Comparison of ENCODE assay signal across 21 mouse cellular contexts in genomic region chr15:98948857-98949606, GRCm38 (mm10). TPM values are rescaled to one million over a fixed set of nuclear protein-coding genes. Genes with fewer than 3 reads are reported as not detected.
DNase-seq lines count a peak whose midpoint lies in the region; ATAC-seq and TF ChIP-seq lines count a peak whose summit lies in the region.
"Had no signal": no experiment of that assay in that cellular context is flagged by ENCODE, and none has a peak within 500 bp of the region (broad histone marks: within the 10 kb centered on the region; RNA-seq: fewer than 3 reads in every experiment).

No protein-coding gene starts in this region.

- peak overlapping the region; percentile 61 for H3K9ac ChIP-seq in forebrain, postnatal 0 days
- no peak overlapping the region for H3K9ac ChIP-seq in midbrain, embryonic 11.5 days (ENCODE audit: low read length)
- H3K9ac ChIP-seq in neural tube, embryonic 14.5 days (replicated peaks; ENCODE audit: low read depth, low read length), result peak overlapping the region; percentile 77
- H3K9ac ChIP-seq: embryonic facial prominence, embryonic 12.5 days; liver, embryonic 15.5 days had no signal

- no peak for ATAC-seq in forebrain, postnatal 0 days
- ATAC-seq in midbrain, embryonic 11.5 days (ENCODE audit: low FRiP score), result no peak
- no peak for ATAC-seq in neural tube, embryonic 14.5 days (ENCODE audit: low read depth)
- ATAC-seq: Patski had no signal

- no peaks in the 10 kb centered on the region for H3K4me1 ChIP-seq in embryonic fibroblast, embryonic 13.5 days (ENCODE audit: control insufficient read depth, insufficient read depth, low read length)
- H3K4me1 ChIP-seq in forebrain, postnatal 0 days (ENCODE audit: insufficient read depth), result no peaks in the 10 kb centered on the region
- H3K4me1 ChIP-seq in midbrain, embryonic 11.5 days (ENCODE audit: control insufficient read depth, insufficient read depth, low read length), result peaks cover 4% of the 10 kb centered on the region; the same call in 1 of the 2 replicates
- peaks cover 3% of the 10 kb centered on the region; the same call in 1 of the 2 replicates for H3K4me1 ChIP-seq in neural tube, embryonic 14.5 days (ENCODE audit: control insufficient read depth, insufficient read depth, low read length)
- H3K4me1 ChIP-seq in lung, adult 2 months (ENCODE audit: control insufficient read depth, insufficient read depth, low read length), result peaks cover 5% of the 10 kb centered on the region

- H3K27ac ChIP-seq in embryonic fibroblast, embryonic 13.5 days (ENCODE audit: insufficient read depth, low read length), result no peak overlapping the region
- peak overlapping the region; percentile 51; the same call in 1 of the 2 replicates for H3K27ac ChIP-seq in forebrain, postnatal 0 days (ENCODE audit: low read depth, low read length)
- H3K27ac ChIP-seq in midbrain, embryonic 11.5 days (ENCODE audit: low read depth, low read length), result no peak overlapping the region
- H3K27ac ChIP-seq in neural tube, embryonic 14.5 days (ENCODE audit: low read depth, low read length), result peak overlapping the region; percentile 44; the same call in 1 of the 2 replicates
- H3K27ac ChIP-seq: embryonic facial prominence, embryonic 12.5 days; liver, embryonic 15.5 days; stomach, postnatal 0 days had no signal

- H3K27me3 ChIP-seq in forebrain, postnatal 0 days (ENCODE audit: insufficient read depth, low read length), result no peaks in the 10 kb centered on the region
- H3K27me3 ChIP-seq in midbrain, embryonic 11.5 days (ENCODE audit: control insufficient read depth, insufficient read depth, low read length), result no peaks in the 10 kb centered on the region
- no peaks in the 10 kb centered on the region for H3K27me3 ChIP-seq in neural tube, embryonic 14.5 days (ENCODE audit: control insufficient read depth, insufficient read depth, low read length)
- H3K27me3 ChIP-seq: CH12.LX; embryonic facial prominence, embryonic 12.5 days; Patski had no signal

- WGBS in forebrain, postnatal 0 days, result 41% methylated on average over 6 of the region's 6 CpGs
- WGBS in midbrain, embryonic 11.5 days, result 69% methylated on average over 6 of the region's 6 CpGs
- WGBS in neural tube, embryonic 14.5 days, result 41% methylated on average over 6 of the region's 6 CpGs
- WGBS in lung, adult 2 months, result 79% methylated on average over 6 of the region's 6 CpGs

- no peak overlapping the region for H3K4me3 ChIP-seq in embryonic fibroblast, embryonic 13.5 days (ENCODE audit: insufficient read depth, low read length)
- peak overlapping the region; percentile 36 for H3K4me3 ChIP-seq in forebrain, postnatal 0 days (ENCODE audit: low read depth, low read length)
- H3K4me3 ChIP-seq in midbrain, embryonic 11.5 days (ENCODE audit: low read depth, low read length), result no peak overlapping the region; the same call in 1 of the 2 replicates
- H3K4me3 ChIP-seq in neural tube, embryonic 14.5 days (ENCODE audit: low read depth, low read length), result peak overlapping the region; percentile 38
- no peak overlapping the region for H3K4me3 ChIP-seq in lung, adult 2 months (replicated peaks; ENCODE audit: extremely low read depth, low read depth, low read length)
- H3K4me3 ChIP-seq: embryonic facial prominence, embryonic 12.5 days; liver, embryonic 15.5 days had no signal

- DNase-seq in forebrain, postnatal 0 days, result peak; percentile 59
- DNase-seq in midbrain, embryonic 11.5 days (ENCODE audit: low spot score, missing footprints), result peak; percentile 93
- no peak for DNase-seq in lung, adult 18-20 months
- no peak for DNase-seq in lung, adult 2 months
- no peak for DNase-seq in urinary bladder, postnatal 25 days (ENCODE audit: low spot score)
- DNase-seq: cerebellum, adult 2 months; kidney, postnatal 14 days; lung, postnatal 36 days; thymus, postnatal 36 days had no signal

- no peak for TF ChIP-seq CTCF in embryonic fibroblast, embryonic 13.5 days (IDR thresholded peaks at IDR 0.05; ENCODE audit: borderline replicate concordance, insufficient read depth, low read length)
- TF ChIP-seq CTCF in forebrain, postnatal 0 days (IDR thresholded peaks at IDR 0.05; ENCODE audit: low read depth), result no peak
- no peak for TF ChIP-seq CTCF in lung, adult 2 months (IDR thresholded peaks at IDR 0.05; ENCODE audit: insufficient read depth, low read length)

- peaks cover 9% of the 10 kb centered on the region for H3K36me3 ChIP-seq in forebrain, postnatal 0 days (ENCODE audit: insufficient read depth)
- H3K36me3 ChIP-seq in midbrain, embryonic 11.5 days (ENCODE audit: control insufficient read depth, insufficient read depth, low read length), result no peaks in the 10 kb centered on the region
- H3K36me3 ChIP-seq in neural tube, embryonic 14.5 days (ENCODE audit: control insufficient read depth, insufficient read depth, low read length), result peaks cover 10% of the 10 kb centered on the region; the same call in 1 of the 2 replicates

- H3K4me2 ChIP-seq in forebrain, postnatal 0 days (ENCODE audit: low read depth), result peak overlapping the region; percentile 70
- H3K4me2 ChIP-seq in midbrain, embryonic 11.5 days, result peak overlapping the region; percentile 21; the same call in 1 of the 2 replicates
- H3K4me2 ChIP-seq in neural tube, embryonic 14.5 days (ENCODE audit: low read depth, low read length), result peak overlapping the region; percentile 88
- H3K4me2 ChIP-seq: embryonic facial prominence, embryonic 12.5 days; liver, embryonic 15.5 days had no signal

- H3K9me3 ChIP-seq in forebrain, postnatal 0 days (ENCODE audit: low read length), result no peaks in the 10 kb centered on the region
- no peaks in the 10 kb centered on the region; the same call in 1 of the 2 replicates for H3K9me3 ChIP-seq in midbrain, embryonic 11.5 days (ENCODE audit: control insufficient read depth, low read length)
- H3K9me3 ChIP-seq in neural tube, embryonic 14.5 days (ENCODE audit: control insufficient read depth, low read length), result no peaks in the 10 kb centered on the region
- H3K9me3 ChIP-seq: embryonic facial prominence, embryonic 12.5 days; liver, embryonic 15.5 days had no signal

- peak; percentile 76 for TF ChIP-seq POLR2A in embryonic fibroblast, embryonic 13.5 days (IDR thresholded peaks at IDR 0.05; ENCODE audit: low read depth, low read length)
- TF ChIP-seq POLR2A in lung, adult 2 months (IDR thresholded peaks at IDR 0.05; ENCODE audit: borderline replicate concordance, extremely low read depth, low read depth, low read length), result no peak

RNA-seq across cellular contexts. Expression of gene Gm49450, which starts 4.3 kb away (rescaled TPM):
- 333 and 559 TPM in 2 replicates for polyA plus RNA-seq in embryonic fibroblast, embryonic 13.5 days (2011; ENCODE audit: insufficient read length, low read depth, missing spikeins)
- total RNA-seq in forebrain, postnatal 0 days (2014; rRNA removed), result 1,610 and 2,499 TPM in 2 replicates
- not detected in 2 replicates for polyA plus RNA-seq in forebrain, postnatal 0 days (2015; fragmentation: Nextera tagmentation; extraction: Ambion mirVana)
- not detected in 2 replicates for polyA plus RNA-seq in midbrain, embryonic 11.5 days (2014; fragmentation: Nextera tagmentation; extraction: Ambion mirVana)
- not detected in 2 replicates for polyA plus RNA-seq in neural tube, embryonic 14.5 days (2014; fragmentation: Nextera tagmentation; extraction: Ambion mirVana)
- 0.17 and 298 TPM in 2 replicates for polyA plus RNA-seq in lung, adult 2 months (2012; rRNA removed)
- total RNA-seq: gastrocnemius, postnatal 4 days; layer of hippocampus, postnatal 25 days had no signal
- polyA plus RNA-seq: embryonic facial prominence, embryonic 12.5 days; heart, embryonic 14.5 days; intestine, embryonic 14.5 days; limb, embryonic 11.5 days; liver, embryonic 15.5 days; Patski; stomach, postnatal 0 days had no signal

RNA-seq across cellular contexts. Expression of gene Tuba1a, which starts 4.5 kb away (rescaled TPM):
- 1,082 and 1,134 TPM in 2 replicates for polyA plus RNA-seq in embryonic fibroblast, embryonic 13.5 days (2011; ENCODE audit: insufficient read length, low read depth, missing spikeins)
- 18,820 and 21,160 TPM in 2 replicates for total RNA-seq in forebrain, postnatal 0 days (2014; rRNA removed)
- polyA plus RNA-seq in forebrain, postnatal 0 days (2015; fragmentation: Nextera tagmentation; extraction: Ambion mirVana), result 18,258 and 23,279 TPM in 2 replicates
- polyA plus RNA-seq in midbrain, embryonic 11.5 days (2014; fragmentation: Nextera tagmentation; extraction: Ambion mirVana), result 7,669 and 8,043 TPM in 2 replicates
- 13,706 and 14,496 TPM in 2 replicates for polyA plus RNA-seq in neural tube, embryonic 14.5 days (2014; fragmentation: Nextera tagmentation; extraction: Ambion mirVana)
- 617 and 959 TPM in 2 replicates for polyA plus RNA-seq in lung, adult 2 months (2012; rRNA removed)

RNA-seq across cellular contexts. Expression of gene Tuba1b, which starts 14.7 kb away (rescaled TPM):
- 3,138 and 3,689 TPM in 2 replicates for polyA plus RNA-seq in embryonic fibroblast, embryonic 13.5 days (2011; ENCODE audit: insufficient read length, low read depth, missing spikeins)
- total RNA-seq in forebrain, postnatal 0 days (2014; rRNA removed), result 1,927 and 1,958 TPM in 2 replicates
- polyA plus RNA-seq in forebrain, postnatal 0 days (2015; fragmentation: Nextera tagmentation; extraction: Ambion mirVana), result 1,265 and 1,341 TPM in 2 replicates
- polyA plus RNA-seq in midbrain, embryonic 11.5 days (2014; fragmentation: Nextera tagmentation; extraction: Ambion mirVana), result 2,214 and 2,255 TPM in 2 replicates
- polyA plus RNA-seq in neural tube, embryonic 14.5 days (2014; fragmentation: Nextera tagmentation; extraction: Ambion mirVana), result 1,186 and 1,301 TPM in 2 replicates
- 1,081 and 1,265 TPM in 2 replicates for polyA plus RNA-seq in lung, adult 2 months (2012; rRNA removed)

RNA-seq across cellular contexts. Expression of gene Lmbr1l, which starts 31.0 kb away (rescaled TPM):
- polyA plus RNA-seq in embryonic fibroblast, embryonic 13.5 days (2011; ENCODE audit: insufficient read length, low read depth, missing spikeins), result 11.3 and 14.7 TPM in 2 replicates
- 44.1 and 59.3 TPM in 2 replicates for total RNA-seq in forebrain, postnatal 0 days (2014; rRNA removed)
- polyA plus RNA-seq in forebrain, postnatal 0 days (2015; fragmentation: Nextera tagmentation; extraction: Ambion mirVana), result 20.1 and 22.4 TPM in 2 replicates
- polyA plus RNA-seq in midbrain, embryonic 11.5 days (2014; fragmentation: Nextera tagmentation; extraction: Ambion mirVana), result 7.5 and 9.8 TPM in 2 replicates
- 7.3 and 10.5 TPM in 2 replicates for polyA plus RNA-seq in neural tube, embryonic 14.5 days (2014; fragmentation: Nextera tagmentation; extraction: Ambion mirVana)
- 56.0 and 72.1 TPM in 2 replicates for polyA plus RNA-seq in lung, adult 2 months (2012; rRNA removed)

RNA-seq across cellular contexts. Expression of gene Dhh, which starts 50.7 kb away (rescaled TPM):
- 0.14 and 0.27 TPM in 2 replicates for polyA plus RNA-seq in embryonic fibroblast, embryonic 13.5 days (2011; ENCODE audit: insufficient read length, low read depth, missing spikeins)
- total RNA-seq in forebrain, postnatal 0 days (2014; rRNA removed), result 0.15 and 0.76 TPM in 2 replicates
- polyA plus RNA-seq in forebrain, postnatal 0 days (2015; fragmentation: Nextera tagmentation; extraction: Ambion mirVana), result 0.25 and 0.58 TPM in 2 replicates
- polyA plus RNA-seq in midbrain, embryonic 11.5 days (2014; fragmentation: Nextera tagmentation; extraction: Ambion mirVana), result 0.27 and 0.40 TPM in 2 replicates
- 0.32 and 2.0 TPM in 2 replicates for polyA plus RNA-seq in neural tube, embryonic 14.5 days (2014; fragmentation: Nextera tagmentation; extraction: Ambion mirVana)
- polyA plus RNA-seq in lung, adult 2 months (2012; rRNA removed), result 2.5 and 2.8 TPM in 2 replicates
- total RNA-seq: CH12.LX had no signal
- polyA plus RNA-seq: Patski had no signal

Comparison
In these comparisons a context has a peak if more than half of its experiments do, and no peak if none do; other contexts are left out.
1. H3K27ac ChIP-seq: peak in forebrain, postnatal 0 days (single experiment) and neural tube, embryonic 14.5 days (single experiment); none in embryonic fibroblast, embryonic 13.5 days (single experiment) and midbrain, embryonic 11.5 days (single experiment).
2. H3K4me3 ChIP-seq: peak in forebrain, postnatal 0 days (single experiment) and neural tube, embryonic 14.5 days (single experiment); none in embryonic fibroblast, embryonic 13.5 days (single experiment), midbrain, embryonic 11.5 days (single experiment) and lung, adult 2 months (single experiment).
3. DNase-seq: peak in forebrain, postnatal 0 days (single experiment) and midbrain, embryonic 11.5 days (single experiment); none in lung, adult 18-20 months (0 of 2), lung, adult 2 months (single experiment) and urinary bladder, postnatal 25 days (single experiment).
4. H3K4me2 ChIP-seq: peak in every context shown above with its lines; median percentile 88 in neural tube, embryonic 14.5 days; 70 in forebrain, postnatal 0 days; 21 in midbrain, embryonic 11.5 days.